Mouse (Mus musculus) G1E (cell line): ENCODE measurements at regions not wholly inside any gene's neighbourhood (a gene's known extent, or its start where the extent isn't known, plus 50 kb on each side); places are given as distances from the start of the nearest gene placed in this dataset.

ENCODE experiments used
- CTCF ChIP-seq: IDR thresholded peaks from 2 replicates; pipeline ENCODE4 v1.5.1; 2012; ENCODE audit warnings: low read depth, low read length, inconsistent platforms, mixed read lengths
- GATA1 ChIP-seq: IDR thresholded peaks from 2 replicates; pipeline ENCODE4 v1.6.1; 2012; ENCODE audit warnings: borderline replicate concordance, low read length, inconsistent platforms, mixed read lengths
- POLR2AphosphoS5 ChIP-seq: IDR thresholded peaks from 2 replicates; pipeline ENCODE4 v1.6.1; 2012; ENCODE audit warnings: low read depth, low read length, inconsistent platforms; ENCODE audit not compliant: insufficient replicate concordance
- TAL1 ChIP-seq: conservative IDR thresholded peaks from 2 replicates; pipeline ENCODE4 v1.6.1; 2012; ENCODE audit warnings: low read depth, low read length, inconsistent platforms, mixed read lengths

DNA sequence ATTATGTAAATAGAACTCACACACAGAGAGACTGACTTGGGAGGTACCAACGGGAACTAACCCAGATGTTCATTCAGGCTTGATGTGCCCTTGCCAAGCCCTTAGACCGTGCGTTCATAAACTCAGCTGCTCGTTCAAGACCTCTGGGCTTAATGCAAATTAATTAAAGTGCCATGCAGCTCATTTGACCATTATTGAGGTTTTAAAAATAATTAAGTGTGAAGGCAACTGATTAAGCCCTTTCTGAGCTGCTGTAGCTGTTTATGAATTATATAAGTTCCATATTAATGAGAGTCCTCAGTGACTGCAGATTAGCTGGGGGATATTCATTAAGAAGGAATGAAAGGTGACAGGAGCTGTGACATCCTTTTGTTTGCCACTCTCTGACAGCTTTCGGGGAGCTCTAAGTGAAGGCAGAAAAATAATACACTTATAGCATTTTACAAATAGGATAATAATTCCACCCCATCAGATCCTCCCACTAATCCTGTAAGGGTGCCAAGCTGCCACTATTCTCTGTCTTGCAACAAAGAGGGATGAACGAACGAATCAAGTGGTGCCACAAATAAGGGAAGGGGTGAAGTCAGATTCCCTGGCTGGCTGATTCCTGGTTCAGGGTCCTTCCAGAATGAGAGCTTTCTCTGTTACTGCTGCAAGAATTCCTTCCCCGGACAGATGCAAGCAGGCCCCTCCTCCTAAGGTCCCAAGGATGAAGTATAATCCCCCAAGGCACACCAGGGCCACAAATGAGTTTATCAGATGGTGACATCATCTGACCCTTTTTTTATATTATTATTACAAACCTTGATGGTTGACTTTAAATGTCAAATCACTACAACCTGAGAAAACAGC is 184.7 kb upstream of the Nckap5 start:
- TF ChIP-seq CTCF (no peak), GATA1 (no peak), TAL1 (no peak), POLR2AphosphoS5 (no peak)
